Mouse (Mus musculus): ENCODE measurements around the gene Prtg. TPM values are rescaled to one million over a fixed set of nuclear protein-coding genes. Genes with fewer than 3 reads are reported as not detected.

Prtg gene
- polyA plus RNA-seq, 1 experiment from 2014 or later: 0.84 TPM

GRCm38 (mm10) chr9:72780694-72781093 is 26.0 kb upstream of the Prtg start:
- WGBS: 14% methylated on average over 5 of the region's 5 CpGs
- Histone ChIP-seq H3K4me2 (ENCODE audit: low read length) (peak overlapping the region; percentile 28), H3K36me3 (ENCODE audit: control insufficient read depth, insufficient read depth, low read length) (no peaks in the 10 kb centered on the region), H3K27ac (ENCODE audit: low read depth) (peak overlapping the region; percentile 82), H3K4me1 (replicated peaks; ENCODE audit: control insufficient read depth, insufficient read depth, low read length) (peaks cover 32% of the 10 kb centered on the region), H3K9me3 (ENCODE audit: control insufficient read depth, low read length) (no peaks in the 10 kb centered on the region), H3K9ac (ENCODE audit: low read length) (no peak overlapping the region), H3K27me3 (replicated peaks; ENCODE audit: control insufficient read depth, insufficient read depth, low read length) (no peaks in the 10 kb centered on the region), H3K4me3 (ENCODE audit: low read depth, low read length) (no peak overlapping the region)
- no peak for ATAC-seq (replicated peaks; ENCODE audit: low FRiP score, low TSS enrichment, low read depth)
- no peak for DNase-seq (ENCODE audit: low spot score)

- peak overlapping the region; percentile 13; the same call in 1 of the 2 replicates for H3K4me2 ChIP-seq (ENCODE audit: low read length)
- no peak overlapping the region for H3K9ac ChIP-seq (ENCODE audit: low read length)
- H3K27me3 ChIP-seq (replicated peaks; ENCODE audit: control insufficient read depth, insufficient read depth, low read length): no peaks in the 10 kb centered on the region
- H3K4me3 ChIP-seq (ENCODE audit: low read depth, low read length): no peak overlapping the region
- no peaks in the 10 kb centered on the region for H3K9me3 ChIP-seq (ENCODE audit: control insufficient read depth, low read length)
- no peak for ATAC-seq (replicated peaks; ENCODE audit: low FRiP score, low TSS enrichment, low read depth)
- H3K36me3 ChIP-seq (ENCODE audit: control insufficient read depth, insufficient read depth, low read length): no peaks in the 10 kb centered on the region
- 18% methylated on average over 4 of the region's 4 CpGs for WGBS
- no peak for DNase-seq (ENCODE audit: low spot score)
- peaks cover 32% of the 10 kb centered on the region for H3K4me1 ChIP-seq (replicated peaks; ENCODE audit: control insufficient read depth, insufficient read depth, low read length)
- H3K27ac ChIP-seq (ENCODE audit: low read depth): peak overlapping the region; percentile 43; the same call in 1 of the 2 replicates
Observed at GRCm38 (mm10) chr9:72781466-72781865, 25.2 kb upstream of the Prtg start.

- Histone ChIP-seq H3K27ac (ENCODE audit: low read depth) (no peak overlapping the region), H3K4me3 (ENCODE audit: low read depth, low read length) (no peak overlapping the region), H3K9ac (ENCODE audit: low read length) (no peak overlapping the region), H3K36me3 (ENCODE audit: control insufficient read depth, insufficient read depth, low read length) (no peaks in the 10 kb centered on the region), H3K9me3 (ENCODE audit: control insufficient read depth, low read length) (no peaks in the 10 kb centered on the region), H3K4me2 (ENCODE audit: low read length) (no peak overlapping the region; the same call in 1 of the 2 replicates), H3K4me1 (replicated peaks; ENCODE audit: control insufficient read depth, insufficient read depth, low read length) (peaks cover 32% of the 10 kb centered on the region), H3K27me3 (replicated peaks; ENCODE audit: control insufficient read depth, insufficient read depth, low read length) (no peaks in the 10 kb centered on the region)
- ATAC-seq (replicated peaks; ENCODE audit: low FRiP score, low TSS enrichment, low read depth) (no peak), DNase-seq (ENCODE audit: low spot score) (no peak)
- 24% methylated on average over 8 of the region's 8 CpGs for WGBS
Observed at GRCm38 (mm10) chr9:72782121-72782520, 24.6 kb upstream of the Prtg start.

- H3K9me3 ChIP-seq (ENCODE audit: control insufficient read depth, low read length): no peaks in the 10 kb centered on the region
- H3K4me3 ChIP-seq (ENCODE audit: low read depth, low read length): no peak overlapping the region
- DNase-seq (ENCODE audit: low spot score) (no peak), ATAC-seq (replicated peaks; ENCODE audit: low FRiP score, low TSS enrichment, low read depth) (no peak)
- peaks cover 11% of the 10 kb centered on the region for H3K4me1 ChIP-seq (replicated peaks; ENCODE audit: control insufficient read depth, insufficient read depth, low read length)
- no peak overlapping the region for H3K27ac ChIP-seq (ENCODE audit: low read depth)
- no peaks in the 10 kb centered on the region for H3K36me3 ChIP-seq (ENCODE audit: control insufficient read depth, insufficient read depth, low read length)
- no peak overlapping the region for H3K4me2 ChIP-seq (ENCODE audit: low read length)
- 72% methylated on average over 1 of the region's 1 CpGs for WGBS
- no peak overlapping the region for H3K9ac ChIP-seq (ENCODE audit: low read length)
- no peaks in the 10 kb centered on the region for H3K27me3 ChIP-seq (replicated peaks; ENCODE audit: control insufficient read depth, insufficient read depth, low read length)
Observed at GRCm38 (mm10) chr9:72787732-72788131, 18.9 kb upstream of the Prtg start.

- Histone ChIP-seq H3K36me3 (ENCODE audit: control insufficient read depth, insufficient read depth, low read length) (no peaks in the 10 kb centered on the region), H3K27me3 (replicated peaks; ENCODE audit: control insufficient read depth, insufficient read depth, low read length) (no peaks in the 10 kb centered on the region), H3K4me1 (replicated peaks; ENCODE audit: control insufficient read depth, insufficient read depth, low read length) (peaks cover 11% of the 10 kb centered on the region), H3K4me2 (ENCODE audit: low read length) (no peak overlapping the region; the same call in 1 of the 2 replicates), H3K9ac (ENCODE audit: low read length) (no peak overlapping the region), H3K27ac (ENCODE audit: low read depth) (peak overlapping the region; percentile 67), H3K4me3 (ENCODE audit: low read depth, low read length) (no peak overlapping the region), H3K9me3 (ENCODE audit: control insufficient read depth, low read length) (no peaks in the 10 kb centered on the region)
- 47% methylated on average over 14 of the region's 14 CpGs for WGBS
- DNase-seq (ENCODE audit: low spot score): no peak
- ATAC-seq (replicated peaks; ENCODE audit: low FRiP score, low TSS enrichment, low read depth): no peak
Observed at GRCm38 (mm10) chr9:72790530-72791212, 16.0 kb upstream of the Prtg start.

- H3K36me3 ChIP-seq (ENCODE audit: control insufficient read depth, insufficient read depth, low read length): no peaks in the 10 kb centered on the region
- ATAC-seq (replicated peaks; ENCODE audit: low FRiP score, low TSS enrichment, low read depth): no peak
Observed at GRCm38 (mm10) chr9:72791213-72791582, 15.5 kb upstream of the Prtg start.

GRCm38 (mm10) chr9:72791681-72792080 is 15.0 kb upstream of the Prtg start:
- Histone ChIP-seq H3K4me1 (replicated peaks; ENCODE audit: control insufficient read depth, insufficient read depth, low read length) (peaks cover 14% of the 10 kb centered on the region), H3K4me2 (ENCODE audit: low read length) (no peak overlapping the region), H3K36me3 (ENCODE audit: control insufficient read depth, insufficient read depth, low read length) (no peaks in the 10 kb centered on the region), H3K27ac (ENCODE audit: low read depth) (no peak overlapping the region), H3K9ac (ENCODE audit: low read length) (no peak overlapping the region), H3K9me3 (ENCODE audit: control insufficient read depth, low read length) (no peaks in the 10 kb centered on the region), H3K27me3 (replicated peaks; ENCODE audit: control insufficient read depth, insufficient read depth, low read length) (no peaks in the 10 kb centered on the region), H3K4me3 (ENCODE audit: low read depth, low read length) (no peak overlapping the region)
- WGBS: 28% methylated on average over 6 of the region's 6 CpGs
- ATAC-seq (replicated peaks; ENCODE audit: low FRiP score, low TSS enrichment, low read depth) (no peak), DNase-seq (ENCODE audit: low spot score) (no peak)

More at GRCm38 (mm10) chr9:72791213-72791582, 15.5 kb upstream of the Prtg start:
- WGBS: 52% methylated on average over 10 of the region's 10 CpGs
- no peaks in the 10 kb centered on the region for H3K9me3 ChIP-seq (ENCODE audit: control insufficient read depth, low read length)
- DNase-seq (ENCODE audit: low spot score): no peak
- peak overlapping the region; percentile 67; the same call in 1 of the 2 replicates for H3K27ac ChIP-seq (ENCODE audit: low read depth)
- no peak overlapping the region for H3K9ac ChIP-seq (ENCODE audit: low read length)
- no peak overlapping the region for H3K4me2 ChIP-seq (ENCODE audit: low read length)
- H3K27me3 ChIP-seq (replicated peaks; ENCODE audit: control insufficient read depth, insufficient read depth, low read length): no peaks in the 10 kb centered on the region
- peaks cover 14% of the 10 kb centered on the region for H3K4me1 ChIP-seq (replicated peaks; ENCODE audit: control insufficient read depth, insufficient read depth, low read length)
- no peak overlapping the region for H3K4me3 ChIP-seq (ENCODE audit: low read depth, low read length)

GRCm38 (mm10) chr9:72795243-72795642 is 11.4 kb upstream of the Prtg start:
- H3K4me3 ChIP-seq (ENCODE audit: low read depth, low read length): no peak overlapping the region
- WGBS: 77% methylated on average over 3 of the region's 3 CpGs
- H3K4me2 ChIP-seq (ENCODE audit: low read length): no peak overlapping the region
- no peak overlapping the region for H3K9ac ChIP-seq (ENCODE audit: low read length)
- H3K36me3 ChIP-seq (ENCODE audit: control insufficient read depth, insufficient read depth, low read length): no peaks in the 10 kb centered on the region
- ATAC-seq (replicated peaks; ENCODE audit: low FRiP score, low TSS enrichment, low read depth) (no peak), DNase-seq (ENCODE audit: low spot score) (no peak)
- no peak overlapping the region for H3K27ac ChIP-seq (ENCODE audit: low read depth)
- H3K4me1 ChIP-seq (replicated peaks; ENCODE audit: control insufficient read depth, insufficient read depth, low read length): peaks cover 18% of the 10 kb centered on the region
- no peaks in the 10 kb centered on the region for H3K27me3 ChIP-seq (replicated peaks; ENCODE audit: control insufficient read depth, insufficient read depth, low read length)
- no peaks in the 10 kb centered on the region for H3K9me3 ChIP-seq (ENCODE audit: control insufficient read depth, low read length)

- no peaks in the 10 kb centered on the region for H3K36me3 ChIP-seq (ENCODE audit: control insufficient read depth, insufficient read depth, low read length)
- DNase-seq (ENCODE audit: low spot score) (no peak), ATAC-seq (replicated peaks; ENCODE audit: low FRiP score, low TSS enrichment, low read depth) (no peak)
- no peak overlapping the region for H3K9ac ChIP-seq (ENCODE audit: low read length)
- H3K4me3 ChIP-seq (ENCODE audit: low read depth, low read length): no peak overlapping the region
- H3K9me3 ChIP-seq (ENCODE audit: control insufficient read depth, low read length): no peaks in the 10 kb centered on the region
- no peak overlapping the region for H3K4me2 ChIP-seq (ENCODE audit: low read length)
- H3K4me1 ChIP-seq (replicated peaks; ENCODE audit: control insufficient read depth, insufficient read depth, low read length): peaks cover 7% of the 10 kb centered on the region; the same call in 1 of the 2 replicates
- 48% methylated on average over 9 of the region's 9 CpGs for WGBS
- no peak overlapping the region for H3K27ac ChIP-seq (ENCODE audit: low read depth)
- H3K27me3 ChIP-seq (replicated peaks; ENCODE audit: control insufficient read depth, insufficient read depth, low read length): no peaks in the 10 kb centered on the region
Observed at GRCm38 (mm10) chr9:72797136-72797621, 9.5 kb upstream of the Prtg start.
